Mouse (Mus musculus): Measurements from ENCODE around the gene Slc22a17.
A peak's percentile ranks its signal among the peaks of the same experiment; 100 is the strongest.
"Not testable (repeated sequence)": the region's sequence is repeated elsewhere in the genome, so short reads cannot be mapped to it uniquely, and the experiment has no call there.

The Slc22a17 gene

DNA sequence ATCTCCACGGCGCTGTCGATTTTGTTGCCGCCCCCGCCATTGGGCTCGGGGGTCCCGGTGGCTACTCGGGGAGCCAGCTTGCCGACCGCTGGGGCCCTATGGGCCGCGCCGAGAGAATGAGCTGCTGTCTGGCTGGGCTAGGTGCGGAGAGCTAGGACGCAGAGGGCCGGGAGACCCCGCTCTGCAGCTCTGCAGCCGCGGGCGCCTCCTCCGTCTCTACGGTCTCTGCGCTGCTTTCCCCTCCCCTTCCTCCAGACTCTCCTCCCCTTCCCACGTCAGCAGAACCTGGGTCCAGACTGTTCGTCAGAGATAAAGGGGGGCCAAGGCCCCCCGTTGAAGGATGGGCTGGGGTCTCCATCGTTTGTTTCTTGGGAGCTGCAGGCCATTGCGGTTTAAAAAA is at the start of gene Slc22a17:
Gene Slc22a17 (minus strand): TSS at position 247 of the 400 bp plus-strand sequence.
- DNase-seq (ENCODE audit: low read depth) = no peak

DNA sequence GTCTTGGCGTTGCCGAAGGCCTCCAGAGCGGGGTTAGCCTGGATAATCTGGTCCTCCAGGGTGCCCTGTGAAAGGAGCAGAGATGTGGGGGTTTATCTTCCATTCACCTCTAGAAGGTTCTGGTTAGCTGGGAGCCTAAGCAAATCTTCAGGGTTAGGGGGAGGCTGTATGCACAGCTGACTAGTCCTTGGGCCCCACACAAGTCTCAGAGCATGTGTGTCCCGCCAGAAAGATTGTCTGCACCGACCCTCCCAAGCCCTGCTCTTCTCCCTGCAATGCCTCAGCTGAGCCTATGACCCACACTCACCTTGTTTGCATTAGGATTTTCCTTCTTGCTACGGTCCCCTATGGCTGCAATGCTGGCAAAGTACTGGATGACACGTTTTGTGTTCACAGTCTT is 49.8 kb upstream of the Slc22a17 start:
- no peak for DNase-seq (ENCODE audit: low read depth)

DNA sequence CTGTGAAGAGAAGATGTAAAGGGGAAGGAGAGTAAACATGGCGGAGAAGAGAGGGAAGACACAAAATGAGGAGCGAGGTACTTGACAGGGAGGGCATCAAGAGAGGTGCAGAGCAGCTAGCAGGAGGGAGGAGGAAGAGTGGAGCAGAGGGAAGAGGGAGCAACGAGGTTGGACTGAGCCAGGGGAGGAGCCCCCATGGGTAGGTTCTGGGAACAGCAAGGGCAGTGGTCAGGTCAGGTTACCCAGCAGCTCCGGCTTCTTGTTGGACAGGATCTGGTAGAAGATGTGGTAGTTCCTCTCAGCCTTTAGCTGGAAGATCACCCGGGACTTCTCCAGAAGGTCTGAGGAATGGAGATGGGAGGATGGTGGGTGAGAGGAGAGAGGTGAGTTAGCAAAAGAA is 48.6 kb upstream of the Slc22a17 start:
- DNase-seq (ENCODE audit: low read depth) = no peak

DNA sequence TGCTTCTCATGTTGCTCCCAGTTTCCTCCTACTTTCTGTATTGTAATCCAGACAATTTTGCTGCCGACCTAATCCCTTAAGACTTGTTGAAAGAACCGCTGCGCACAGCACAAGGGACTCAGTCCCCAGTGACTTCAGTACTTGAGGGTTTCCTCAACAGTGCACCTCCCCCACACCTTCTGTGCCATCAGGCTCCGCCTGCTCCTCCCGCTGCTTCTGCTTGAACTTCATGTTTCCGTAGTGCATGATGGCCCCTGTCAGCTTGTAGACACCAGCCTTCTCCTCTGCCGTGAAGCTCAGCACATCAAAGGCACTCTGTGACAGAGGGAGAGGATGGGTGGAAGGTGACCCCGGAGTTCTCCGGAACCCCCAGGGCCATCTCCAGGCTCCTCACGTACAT is 47.8 kb upstream of the Slc22a17 start:
- DNase-seq (ENCODE audit: low read depth) = no peak

DNA sequence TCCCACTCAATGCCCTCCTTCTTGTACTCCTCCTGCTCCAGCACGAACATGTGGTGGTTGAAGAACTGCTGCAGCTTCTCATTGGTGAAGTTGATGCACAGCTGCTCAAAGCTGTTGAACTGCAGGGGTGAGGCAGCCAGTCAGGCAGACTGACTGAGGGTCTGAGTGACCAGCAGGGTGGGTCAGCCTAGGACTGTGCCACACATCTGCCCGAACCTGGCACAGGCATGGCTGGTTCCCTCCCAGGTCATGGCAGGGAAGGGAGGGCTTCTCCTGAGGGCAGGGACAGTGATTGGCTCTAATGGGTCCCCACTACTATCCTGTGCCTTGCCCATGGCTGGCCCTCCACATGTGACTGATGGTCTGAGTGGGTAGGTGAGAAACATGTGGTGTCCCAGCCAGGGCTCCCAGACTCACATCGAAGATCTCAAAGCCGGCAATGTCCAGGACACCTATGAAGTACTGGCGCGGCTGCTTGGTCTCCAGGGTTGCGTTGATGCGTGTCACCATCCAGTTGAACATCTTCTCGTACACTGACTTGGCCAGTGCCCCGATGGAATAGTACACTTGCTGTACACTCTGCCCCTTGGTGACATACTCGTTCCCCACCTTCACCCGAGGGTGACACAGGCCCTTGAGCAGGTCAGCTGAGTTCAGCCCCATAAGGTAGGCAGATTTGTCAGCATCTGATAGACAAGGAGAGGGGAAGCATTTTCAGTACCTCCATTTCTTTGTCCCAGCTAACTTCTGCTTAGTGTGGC is 47.1 kb upstream of the Slc22a17 start:
- not testable (repeated sequence) for DNase-seq (ENCODE audit: low read depth)

DNA sequence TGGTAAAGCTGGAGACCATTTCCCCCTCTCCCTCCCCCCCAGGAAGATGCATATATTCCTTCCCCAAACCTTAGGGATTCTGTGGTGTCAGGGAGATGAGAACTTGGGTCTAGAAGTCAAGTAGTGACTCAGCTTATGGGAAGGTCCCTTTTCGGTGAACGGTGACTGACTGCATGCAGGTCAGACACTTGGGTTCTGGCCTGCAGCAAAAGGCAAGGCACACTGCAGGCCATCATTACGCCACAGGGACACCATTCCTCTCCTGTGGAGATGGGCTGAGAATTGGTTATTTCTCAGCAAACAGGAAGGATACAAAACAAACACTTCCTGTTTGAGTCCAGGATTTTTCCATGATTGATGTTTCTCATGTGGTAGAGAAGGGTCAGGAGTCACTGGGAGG is 46.3 kb upstream of the Slc22a17 start:
- DNase-seq (ENCODE audit: low read depth) = no peak

DNA sequence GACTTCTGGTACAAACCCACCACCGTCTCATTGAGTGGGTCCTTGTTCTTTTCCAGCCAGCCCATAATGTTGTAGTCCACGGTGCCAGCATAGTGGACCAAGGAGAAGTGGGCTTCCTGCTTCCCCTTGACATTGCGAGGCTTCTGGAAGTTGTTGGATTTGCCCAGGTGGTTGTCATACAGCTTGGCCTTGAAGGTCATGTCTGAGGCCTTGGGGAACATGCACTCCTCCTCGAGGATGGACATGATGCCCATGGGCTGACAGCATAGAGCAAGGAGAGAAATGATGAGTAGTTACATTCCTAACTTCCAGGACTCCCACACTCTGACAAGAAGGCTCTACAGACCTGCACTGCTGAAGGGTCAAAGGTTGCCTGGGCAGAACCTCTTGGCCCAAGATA is 45.6 kb upstream of the Slc22a17 start:
- no peak for DNase-seq (ENCODE audit: low read depth)

DNA sequence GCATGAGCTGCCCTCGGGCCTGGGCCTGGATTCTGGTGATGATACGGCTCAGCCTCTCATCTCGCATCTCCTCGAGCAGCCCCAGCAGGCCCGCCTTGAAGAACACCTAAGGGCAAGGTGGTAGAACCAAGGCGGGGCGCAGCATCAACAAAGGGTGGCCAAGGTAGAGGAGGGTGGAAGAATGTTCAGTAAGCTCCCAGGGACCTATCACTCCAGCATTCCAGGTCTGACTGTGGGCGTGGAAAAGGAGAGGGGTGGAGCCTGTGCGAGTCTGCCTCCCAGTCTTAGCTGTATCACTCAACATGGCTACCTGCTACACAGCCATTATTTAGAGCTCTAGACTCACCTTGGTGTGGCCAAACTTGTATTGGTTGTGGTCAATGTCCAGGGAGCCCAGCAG is 43.6 kb upstream of the Slc22a17 start:
- DNase-seq (ENCODE audit: low read depth) = no peak

DNA sequence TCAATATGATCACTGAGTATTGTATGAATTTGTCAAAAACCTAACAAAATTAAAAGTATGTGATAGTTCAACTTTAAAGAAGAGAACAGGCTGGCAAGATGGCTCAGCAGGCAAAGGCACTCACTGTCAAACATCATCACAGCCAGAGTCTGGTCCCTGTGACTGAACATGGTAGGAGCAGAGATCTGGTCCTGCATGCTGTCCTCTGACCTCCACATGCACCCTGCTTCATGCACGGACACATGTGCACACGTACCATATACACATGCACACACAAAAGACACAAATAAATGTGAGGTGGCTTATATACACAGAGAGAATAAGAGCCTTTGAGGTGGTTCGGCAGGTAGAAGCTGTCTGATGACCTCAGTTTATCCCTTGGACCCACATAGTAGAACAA is 42.5 kb upstream of the Slc22a17 start:
- DNase-seq (ENCODE audit: low read depth) = no peak

DNA sequence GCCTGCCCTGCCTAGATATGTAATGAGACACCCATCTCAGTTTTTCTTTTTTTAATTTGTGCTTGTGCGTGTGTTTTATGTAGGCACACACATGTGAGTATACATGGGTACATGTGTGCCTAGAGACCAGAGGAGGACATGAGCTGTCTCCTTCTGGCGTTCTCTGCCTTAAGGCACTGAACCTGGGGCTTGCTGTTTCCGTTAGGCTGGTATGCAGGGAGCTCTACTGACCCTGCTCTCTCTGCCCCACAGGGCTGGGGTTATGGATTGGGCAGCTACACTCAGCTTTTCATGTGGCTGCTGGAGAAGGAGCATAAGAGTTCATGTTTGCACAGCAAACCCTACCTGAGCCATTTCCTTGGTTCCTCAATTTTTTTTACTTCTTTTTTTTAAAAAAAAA is 41.5 kb upstream of the Slc22a17 start:
- no peak for DNase-seq (ENCODE audit: low read depth)

DNA sequence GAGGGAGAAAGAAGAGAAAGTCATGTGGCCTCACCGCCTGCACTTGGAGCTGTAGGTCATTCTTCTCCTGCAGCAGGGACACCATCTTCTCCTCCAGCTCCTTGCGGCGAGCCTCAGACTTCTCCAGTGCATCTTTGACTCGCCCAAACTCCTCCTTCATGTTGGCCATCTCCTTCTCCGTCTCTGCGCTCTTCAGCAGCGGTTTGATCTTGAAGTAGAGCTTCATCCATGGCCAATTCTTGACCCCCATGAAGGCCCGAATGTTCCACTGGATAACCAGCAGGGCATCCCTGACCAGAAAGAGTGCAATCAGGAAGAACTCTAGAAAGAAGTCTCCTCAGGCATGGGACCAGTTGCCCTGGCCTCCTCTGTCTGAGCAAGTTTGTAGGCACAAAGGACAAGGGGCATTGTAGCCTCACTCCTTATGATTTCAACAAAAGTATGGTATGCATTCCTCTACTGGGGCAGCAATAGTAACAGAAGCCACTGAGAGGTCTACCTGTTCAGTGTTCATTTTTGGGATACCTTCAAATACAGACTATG is 40.8 kb upstream of the Slc22a17 start:
- no peak for DNase-seq (ENCODE audit: low read depth)

DNA sequence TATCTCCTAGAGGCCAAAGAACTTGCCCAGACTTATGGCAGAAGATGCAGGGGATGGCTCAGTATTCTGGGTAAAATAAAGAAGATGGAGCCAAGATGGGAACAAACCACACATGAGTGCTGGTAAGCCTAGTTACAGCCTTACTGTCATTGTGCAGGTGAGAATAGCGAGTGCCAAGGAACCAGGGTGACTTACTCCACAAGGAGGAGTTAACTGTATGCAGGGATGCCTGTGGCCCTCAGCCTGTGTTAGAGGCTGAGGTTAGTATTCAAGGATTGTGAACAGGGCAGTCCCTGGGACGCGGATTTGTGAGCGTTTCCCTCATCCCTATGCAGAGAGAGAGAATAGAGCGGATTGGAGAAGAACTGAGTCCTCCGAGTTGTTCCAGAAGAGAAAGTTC is 38.7 kb upstream of the Slc22a17 start:
- no peak for DNase-seq (ENCODE audit: low read depth)

DNA sequence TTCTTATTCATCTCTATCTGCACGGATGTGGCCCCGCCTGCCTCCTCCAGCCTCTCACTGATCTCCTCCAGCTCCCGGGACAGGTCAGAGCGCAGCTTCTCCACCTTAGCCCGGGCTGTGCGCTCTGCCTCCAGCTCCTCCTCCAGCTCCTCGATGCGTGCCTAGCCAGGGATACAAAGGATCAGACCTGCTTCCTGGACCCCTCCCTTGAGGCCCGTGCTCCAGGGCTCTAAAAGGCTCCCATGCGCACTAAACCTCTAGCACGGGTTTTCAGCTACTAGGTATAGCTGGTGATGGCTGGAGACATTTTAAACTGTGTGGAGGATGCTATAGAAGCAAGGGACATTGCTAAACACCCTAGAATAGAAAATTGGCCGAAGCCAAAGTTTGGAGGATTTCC is 37.6 kb upstream of the Slc22a17 start:
- DNase-seq (ENCODE audit: low read depth) = no peak

DNA sequence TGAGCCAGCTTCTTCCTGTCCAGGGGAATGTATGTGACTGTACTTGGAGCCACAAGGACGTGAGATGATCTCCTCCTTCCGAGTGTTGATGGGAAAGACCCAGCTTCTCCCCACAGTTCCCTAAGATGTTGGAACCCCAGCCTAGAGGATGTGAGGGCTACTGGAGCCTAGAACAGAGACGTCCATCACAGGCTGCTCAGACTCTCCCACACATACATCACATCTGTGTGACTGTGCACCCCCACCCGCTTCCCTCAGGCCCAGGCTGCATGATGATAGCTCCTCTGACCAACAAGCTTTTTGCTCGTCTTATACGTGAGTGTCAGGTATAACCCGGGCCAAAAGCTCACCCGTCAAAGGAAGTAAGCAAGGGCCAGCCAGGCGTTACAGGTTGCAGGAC is 35.8 kb upstream of the Slc22a17 start:
- DNase-seq (ENCODE audit: low read depth) = no peak

DNA sequence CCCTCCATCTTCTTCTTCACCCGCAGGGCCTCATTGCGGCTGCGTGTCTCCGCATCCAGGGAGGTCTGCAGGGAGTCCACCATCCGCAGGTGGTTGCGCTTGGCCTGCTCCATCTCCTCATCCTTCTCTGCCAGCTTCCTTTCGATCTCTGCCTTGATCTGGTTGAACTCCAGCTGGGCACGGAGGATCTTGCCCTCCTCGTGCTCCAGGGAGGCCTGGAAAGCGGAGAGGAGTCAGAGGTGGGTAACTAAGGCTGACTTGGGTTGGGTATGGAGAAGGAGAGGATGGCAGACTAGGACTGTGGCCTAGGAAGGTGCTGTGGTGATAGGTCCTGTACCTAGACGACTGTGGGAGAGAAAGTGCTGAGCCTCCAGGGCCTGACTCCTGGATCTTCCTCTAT is 34.1 kb upstream of the Slc22a17 start:
- DNase-seq (ENCODE audit: low read depth) = not testable (repeated sequence)

DNA sequence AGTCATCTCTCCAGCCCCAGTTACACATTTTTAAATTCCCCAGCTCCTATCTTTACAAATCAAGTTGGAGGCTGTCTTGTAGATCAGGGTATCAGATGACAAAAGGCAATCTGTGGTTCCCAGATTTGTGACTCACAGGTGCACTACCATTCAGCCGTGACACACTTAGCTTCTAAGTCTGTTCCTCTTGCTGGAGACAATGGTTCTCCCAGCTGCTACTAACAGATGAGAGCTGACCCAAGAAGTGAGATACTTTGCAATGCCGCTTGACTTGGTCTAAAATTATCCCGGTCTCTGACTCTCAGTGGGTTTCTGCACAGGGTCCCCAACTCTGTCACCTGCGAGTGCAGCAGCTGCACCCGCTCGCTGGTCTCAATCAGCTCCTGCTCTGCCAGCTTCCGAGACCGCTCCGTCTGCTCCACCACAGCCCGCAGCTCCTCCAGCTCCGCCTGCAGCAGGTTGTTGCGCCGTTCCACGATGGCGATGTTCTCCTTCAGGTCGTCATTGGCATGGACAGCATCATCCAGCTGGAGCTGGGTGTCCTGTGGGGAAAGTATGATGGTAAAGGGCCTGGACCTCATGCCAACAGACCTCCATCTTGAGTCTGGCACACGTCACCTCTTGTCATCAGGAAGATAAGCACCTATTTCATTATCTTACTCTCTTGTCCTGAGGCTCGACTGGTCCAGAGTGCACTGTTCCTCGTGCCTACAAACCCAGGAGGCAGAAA is 33.2 kb upstream of the Slc22a17 start:
- DNase-seq (ENCODE audit: low read depth) = no peak

DNA sequence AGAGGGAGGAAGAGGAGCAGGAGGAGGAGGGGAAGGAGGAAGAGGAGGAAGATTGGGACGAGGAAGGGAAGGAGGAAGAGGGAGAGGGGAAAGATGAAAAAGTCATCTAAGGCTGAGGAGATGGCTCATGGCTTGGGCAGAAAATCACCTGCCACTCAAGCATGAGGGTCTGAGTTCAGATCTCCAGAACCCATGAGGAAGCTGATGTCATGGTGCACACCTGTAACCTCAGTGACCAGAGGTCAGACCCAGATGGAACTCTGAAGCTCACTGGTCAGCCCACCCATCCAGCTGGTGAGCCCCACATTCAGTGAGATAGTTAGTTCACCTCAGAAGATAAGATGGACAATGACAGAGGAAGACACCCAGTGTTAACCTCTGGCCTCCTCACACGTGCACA is 32.0 kb upstream of the Slc22a17 start:
- no peak for DNase-seq (ENCODE audit: low read depth)

DNA sequence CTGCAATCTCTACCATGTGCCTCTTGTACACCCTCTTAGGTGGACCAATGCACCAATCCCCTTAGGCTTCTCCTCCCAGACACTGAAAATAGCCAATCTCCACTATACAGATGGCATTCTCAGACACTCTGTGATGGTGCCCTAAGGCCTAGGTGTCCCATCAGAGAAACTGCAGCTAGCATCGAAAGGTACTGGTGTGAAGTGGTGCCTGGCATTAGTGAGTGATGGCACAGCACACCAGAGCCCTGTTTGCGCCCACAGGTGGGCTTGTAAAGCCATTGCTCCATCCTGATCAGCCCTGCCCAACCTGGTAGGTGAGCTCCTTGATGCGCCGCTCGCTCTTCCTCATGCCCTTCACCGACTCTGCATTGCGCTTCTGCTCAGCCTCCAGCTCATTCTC is 31.0 kb upstream of the Slc22a17 start:
- no peak for DNase-seq (ENCODE audit: low read depth)

DNA sequence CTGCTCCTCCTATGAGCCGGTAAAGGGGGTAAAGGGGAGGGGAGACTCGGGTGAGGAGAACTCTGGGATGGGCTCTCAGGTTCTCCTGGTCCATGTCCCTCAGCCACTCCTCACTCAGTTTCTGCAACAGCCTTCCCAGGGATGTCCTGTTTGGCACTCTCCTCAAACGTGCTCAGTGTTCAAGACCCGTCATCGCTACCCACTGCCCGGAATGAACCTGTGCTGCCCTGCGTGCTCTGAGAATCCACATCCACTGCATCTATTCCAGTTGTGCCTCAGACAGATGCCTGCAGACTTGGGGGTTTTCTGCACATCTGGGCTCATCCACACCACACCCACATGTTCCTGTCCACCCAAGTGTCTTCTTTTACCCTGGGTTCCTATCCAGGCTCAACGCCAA is 29.5 kb upstream of the Slc22a17 start:
- DNase-seq (ENCODE audit: low read depth) = no peak

DNA sequence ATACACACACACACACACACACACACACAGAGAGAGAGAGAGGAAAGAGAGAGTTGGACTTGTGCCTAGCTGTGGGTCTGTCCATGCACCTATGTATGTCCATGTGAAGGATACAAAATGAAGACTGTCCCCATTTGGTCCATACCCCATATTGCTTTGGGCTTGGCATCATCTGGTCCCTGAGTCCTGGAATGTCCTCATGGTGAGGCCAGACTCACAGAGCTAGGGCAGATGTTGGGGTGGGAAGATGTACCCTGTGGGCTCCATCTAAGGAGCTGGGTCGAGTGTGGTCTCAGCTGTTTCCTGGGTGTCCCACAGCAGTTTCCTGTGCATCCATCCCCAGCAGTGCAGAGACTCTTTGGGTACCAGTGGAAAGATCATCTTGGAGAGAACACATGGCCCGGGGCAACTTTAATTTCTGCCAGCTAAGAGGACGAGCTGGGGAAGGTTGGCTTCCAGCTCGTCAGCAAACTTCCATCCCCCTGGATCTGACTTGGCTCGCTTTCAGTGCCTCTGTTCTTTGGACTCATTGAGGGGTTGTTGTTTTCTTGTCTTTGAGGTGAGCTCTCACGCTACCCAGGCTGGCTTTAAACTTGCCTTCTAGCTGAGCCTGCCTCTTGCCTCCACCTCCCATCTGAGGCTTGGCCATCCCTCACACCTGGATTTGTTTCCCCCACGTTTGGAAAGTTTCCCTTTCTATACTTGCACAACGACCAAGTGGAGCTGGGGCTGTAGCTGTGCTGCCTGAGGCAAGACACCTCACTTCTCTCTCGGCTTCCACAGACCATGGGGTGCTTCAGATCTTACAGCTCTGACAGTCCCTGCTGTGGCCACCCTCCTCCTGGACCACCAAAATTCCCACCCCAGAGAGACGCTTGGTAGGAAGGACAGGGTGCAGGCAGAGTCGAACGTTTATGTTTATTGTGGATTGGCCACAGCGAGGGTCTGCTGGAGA is 28.4 kb upstream of the Slc22a17 start:
- DNase-seq (ENCODE audit: low read depth) = no peak

DNA sequence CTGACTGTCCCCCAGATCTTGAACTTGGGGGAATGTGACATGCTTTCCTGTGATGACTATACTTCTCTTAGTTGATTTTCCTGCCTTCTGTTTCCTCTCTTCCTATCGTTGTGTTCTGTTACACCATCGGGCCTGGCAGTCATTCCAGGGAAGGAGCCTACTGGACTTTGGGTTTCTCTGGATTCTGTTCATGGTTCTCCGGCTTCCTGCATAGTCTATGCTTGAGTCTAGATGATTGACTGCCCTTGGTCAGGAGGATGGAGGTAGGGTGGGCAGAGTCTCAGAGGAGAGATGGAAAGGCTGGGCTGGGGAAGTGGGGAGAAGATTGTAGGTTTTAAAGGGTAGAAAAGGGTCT is 27.2 kb upstream of the Slc22a17 start:
- no peak for DNase-seq (ENCODE audit: low read depth)

DNA sequence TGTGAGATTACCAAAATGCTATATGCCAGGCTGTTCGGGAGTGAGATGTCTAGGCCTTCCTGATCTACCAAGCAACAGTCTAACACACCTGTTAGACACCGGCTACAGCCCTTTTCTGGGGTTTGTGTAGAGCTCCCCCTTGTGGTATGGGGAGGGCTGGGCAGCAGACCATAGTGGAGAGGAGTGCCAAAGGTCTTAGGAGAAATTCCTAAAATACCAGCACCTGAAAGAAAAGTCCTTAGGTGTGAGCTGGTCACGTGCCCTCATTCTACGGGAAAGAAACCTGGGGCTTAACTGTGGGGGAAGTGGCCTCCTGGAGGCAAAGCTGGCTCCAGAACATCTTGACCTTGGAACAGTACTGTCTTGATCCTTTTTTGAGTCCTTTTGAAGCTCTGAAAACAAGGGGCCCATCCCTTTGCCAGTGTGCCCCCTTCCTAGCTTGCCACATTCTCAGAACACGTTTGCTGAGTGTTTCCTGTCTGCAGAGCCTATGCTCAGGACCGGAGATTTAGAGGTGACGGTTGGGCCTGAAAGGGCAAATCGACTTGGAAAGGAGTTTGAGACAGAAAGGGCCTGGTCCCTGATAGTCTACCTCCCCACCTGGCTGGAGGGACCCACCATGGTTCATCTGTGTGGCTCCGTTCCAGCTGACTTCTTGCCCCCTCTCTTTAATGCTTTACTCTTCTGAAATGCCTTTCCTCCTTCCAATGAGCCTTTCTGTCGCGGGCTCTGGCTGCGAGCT is 26.7 kb upstream of the Slc22a17 start:
- DNase-seq (ENCODE audit: low read depth) = peak; percentile 50
